Mouse (Mus musculus): ENCODE data around the gene Msl1.

Msl1 gene

GRCm38 (mm10) chr11:98788550-98789218 lies 6.6 kb upstream of the Msl1 start:
- in situ Hi-C loops (cut with MboI; ENCODE audit: low pct_unique_long_range_greater_than_20kb in 1 of 2, low sequenced_read_pairs in 2 of 2, unreplicated experiment in 1 of 2) = loop anchor here in 1 of 2 experiments (10.0 kb wide), 1 partner anchor 54 kb away; no protein-coding TSS in a partner anchor

- in situ Hi-C loops (cut with MboI; ENCODE audit: low pct_unique_long_range_greater_than_20kb in 1 of 2, low sequenced_read_pairs in 2 of 2, unreplicated experiment in 1 of 2) = loop anchor here in 1 of 2 experiments (10.0 kb wide), 1 partner anchor 55 kb away; no protein-coding TSS in a partner anchor
Observed at GRCm38 (mm10) chr11:98789219-98789807, 6.0 kb upstream of the Msl1 start.

GRCm38 (mm10) chr11:98789824-98790223 lies 5.5 kb upstream of the Msl1 start:
- in situ Hi-C loops (cut with MboI; ENCODE audit: low pct_unique_long_range_greater_than_20kb in 1 of 2, low sequenced_read_pairs in 2 of 2, unreplicated experiment in 1 of 2) = loop anchor here in 1 of 2 experiments (10.0 kb wide), 1 partner anchor 55 kb away; no protein-coding TSS in a partner anchor

GRCm38 (mm10) chr11:98790631-98791205 lies 4.6 kb upstream of the Msl1 start:
- in situ Hi-C loops (cut with MboI; ENCODE audit: low pct_unique_long_range_greater_than_20kb in 1 of 2, low sequenced_read_pairs in 2 of 2, unreplicated experiment in 1 of 2) = no loop called here

GRCm38 (mm10) chr11:98791448-98791847 lies 3.9 kb upstream of the Msl1 start:
- in situ Hi-C loops (cut with MboI; ENCODE audit: low pct_unique_long_range_greater_than_20kb in 1 of 2, low sequenced_read_pairs in 2 of 2, unreplicated experiment in 1 of 2) = no loop called here

- in situ Hi-C loops (cut with MboI; ENCODE audit: low pct_unique_long_range_greater_than_20kb in 1 of 2, low sequenced_read_pairs in 2 of 2, unreplicated experiment in 1 of 2) = no loop called here
Observed at GRCm38 (mm10) chr11:98792081-98792480, 3.2 kb upstream of the Msl1 start.

- in situ Hi-C loops (cut with MboI; ENCODE audit: low pct_unique_long_range_greater_than_20kb in 1 of 2, low sequenced_read_pairs in 2 of 2, unreplicated experiment in 1 of 2) = no loop called here
Observed at GRCm38 (mm10) chr11:98794469-98795014, 774 bp upstream of the Msl1 start.

GRCm38 (mm10) chr11:98795714-98796514 lies 598 bp downstream of the Msl1 start:
- in situ Hi-C loops (cut with MboI; ENCODE audit: low pct_unique_long_range_greater_than_20kb in 1 of 2, low sequenced_read_pairs in 2 of 2, unreplicated experiment in 1 of 2) = no loop called here

GRCm38 (mm10) chr11:98796515-98797216 lies 1.4 kb downstream of the Msl1 start:
- in situ Hi-C loops (cut with MboI; ENCODE audit: low pct_unique_long_range_greater_than_20kb in 1 of 2, low sequenced_read_pairs in 2 of 2, unreplicated experiment in 1 of 2) = no loop called here

GRCm38 (mm10) chr11:98797306-98797705 lies 2.0 kb downstream of the Msl1 start:
- in situ Hi-C loops (cut with MboI; ENCODE audit: low pct_unique_long_range_greater_than_20kb in 1 of 2, low sequenced_read_pairs in 2 of 2, unreplicated experiment in 1 of 2) = no loop called here

GRCm38 (mm10) chr11:98797909-98798308 lies 2.6 kb downstream of the Msl1 start:
- in situ Hi-C loops (cut with MboI; ENCODE audit: low pct_unique_long_range_greater_than_20kb in 1 of 2, low sequenced_read_pairs in 2 of 2, unreplicated experiment in 1 of 2) = no loop called here

- in situ Hi-C loops (cut with MboI; ENCODE audit: low pct_unique_long_range_greater_than_20kb in 1 of 2, low sequenced_read_pairs in 2 of 2, unreplicated experiment in 1 of 2) = no loop called here
Observed at GRCm38 (mm10) chr11:98804605-98805004, 9.3 kb downstream of the Msl1 start, which contains the start of gene Casc3. Gene Casc3, plus strand, starts transcription at chr11:98804905.

GRCm38 (mm10) chr11:98808417-98808816 lies 13.1 kb downstream of the Msl1 start:
- in situ Hi-C loops (cut with MboI; ENCODE audit: low pct_unique_long_range_greater_than_20kb in 1 of 2, low sequenced_read_pairs in 2 of 2, unreplicated experiment in 1 of 2) = no loop called here

GRCm38 (mm10) chr11:98809457-98810290 lies 14.4 kb downstream of the Msl1 start:
- in situ Hi-C loops (cut with MboI; ENCODE audit: low pct_unique_long_range_greater_than_20kb in 1 of 2, low sequenced_read_pairs in 2 of 2, unreplicated experiment in 1 of 2) = no loop called here

- in situ Hi-C loops (cut with MboI; ENCODE audit: low pct_unique_long_range_greater_than_20kb in 1 of 2, low sequenced_read_pairs in 2 of 2, unreplicated experiment in 1 of 2) = no loop called here
Observed at GRCm38 (mm10) chr11:98810686-98811085, 15.4 kb downstream of the Msl1 start.

GRCm38 (mm10) chr11:98816706-98817239 lies 21.5 kb downstream of the Msl1 start:
- in situ Hi-C loops (cut with MboI; ENCODE audit: low pct_unique_long_range_greater_than_20kb in 1 of 2, low sequenced_read_pairs in 2 of 2, unreplicated experiment in 1 of 2) = no loop called here

GRCm38 (mm10) chr11:98820968-98821367 lies 25.7 kb downstream of the Msl1 start:
- in situ Hi-C loops (cut with MboI; ENCODE audit: low pct_unique_long_range_greater_than_20kb in 1 of 2, low sequenced_read_pairs in 2 of 2, unreplicated experiment in 1 of 2) = no loop called here
